Mouse (Mus musculus): ENCODE results near the gene Scnn1b.

Gene Scnn1b

GRCm38 (mm10) chr7:121963883-121964398 lies 99.1 kb downstream of the Scnn1b start:
- no peak for DNase-seq (ENCODE audit: extremely low read depth, low read depth)

- DNase-seq (ENCODE audit: extremely low read depth, low read depth), result no peak
Measured at GRCm38 (mm10) chr7:121966169-121966568, 101.3 kb downstream of the Scnn1b start.

All from MEL-GATA-1-ER (cell line).